Mouse (Mus musculus): ENCODE results near the gene Trim71.

DNA sequence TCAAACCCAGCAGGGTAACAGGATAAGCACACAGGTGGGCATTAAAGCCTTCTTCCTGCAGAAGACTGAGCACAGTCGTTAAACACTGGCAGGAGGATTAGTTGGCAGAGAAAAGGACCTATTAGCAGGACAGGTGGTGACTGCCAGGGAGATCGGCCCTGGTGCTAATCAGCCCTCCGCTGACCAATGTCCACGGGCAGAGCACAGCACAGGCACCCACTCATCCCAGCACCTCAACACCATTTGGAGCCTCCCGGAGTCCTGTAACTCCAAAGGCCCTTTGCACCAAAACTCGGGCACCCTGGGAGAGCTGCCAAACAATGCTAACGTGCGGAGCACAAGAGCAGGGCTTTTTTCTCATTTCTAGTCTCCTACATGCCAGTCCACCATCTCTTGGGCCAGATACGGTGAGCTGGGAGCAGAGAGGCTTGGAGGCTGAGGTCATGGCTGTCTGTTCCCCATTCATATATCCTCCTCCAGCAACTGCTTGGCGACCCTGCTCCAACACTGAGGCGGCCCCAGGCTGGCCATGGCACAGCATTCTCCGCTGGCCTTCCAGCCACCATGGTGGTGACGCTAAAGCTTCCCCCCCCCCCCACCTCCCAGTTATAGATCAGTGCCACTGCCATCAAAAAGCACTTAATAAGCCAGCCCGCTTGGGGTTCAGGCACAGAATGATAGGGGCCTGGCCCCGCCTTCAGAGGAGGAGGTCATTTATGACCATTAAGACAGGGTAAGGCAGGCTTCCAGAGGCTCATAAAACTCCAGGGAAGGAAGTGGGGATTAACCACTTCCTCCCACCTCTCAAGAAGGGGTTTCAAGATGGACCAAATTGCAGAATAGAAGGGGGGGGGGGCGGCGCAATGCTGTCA, 20.1 kb downstream of the Trim71 start:
- no peak for TF ChIP-seq CHD2 (IDR thresholded peaks at IDR 0.05; ENCODE audit: low read depth, low read length)
- no peak for TF ChIP-seq ZC3H11A (IDR thresholded peaks at IDR 0.05; ENCODE audit: borderline replicate concordance, low read depth, low read length)
- TF ChIP-seq ZNF384 (IDR thresholded peaks at IDR 0.05; ENCODE audit: low read depth, low read length) = no peak
- no peak for TF ChIP-seq MAFK (IDR thresholded peaks at IDR 0.05; ENCODE audit: insufficient read depth, low read depth, low read length)
- TF ChIP-seq HCFC1 (IDR thresholded peaks at IDR 0.05; ENCODE audit: borderline replicate concordance, insufficient read depth, low read length) = no peak

All from ES-E14 (cell line).